Mouse (Mus musculus): ENCODE data around the gene BC107364. TPM values are rescaled to one million over a fixed set of nuclear protein-coding genes. Genes with fewer than 3 reads are reported as not detected.
"Not testable (repeated sequence)": the region's sequence is repeated elsewhere in the genome, so short reads cannot be mapped to it uniquely, and the experiment has no call there.

BC107364 gene
- polyA plus RNA-seq, 1 experiment from 2014 or later, result not detected

- not testable (repeated sequence) for ATAC-seq (ENCODE audit: low FRiP score, low TSS enrichment); H3K4me3 ChIP-seq (replicated peaks; ENCODE audit: low read depth, low read length); H3K4me1 ChIP-seq (ENCODE audit: control insufficient read depth, insufficient read depth, low read length); DNase-seq; H3K9me3 ChIP-seq (ENCODE audit: control insufficient read depth, low read length); H3K36me3 ChIP-seq (ENCODE audit: control insufficient read depth, insufficient read depth, low read length); H3K9ac ChIP-seq (replicated peaks; ENCODE audit: low read length); H3K4me2 ChIP-seq (ENCODE audit: low read length); H3K27ac ChIP-seq (replicated peaks; ENCODE audit: low read depth, low read length)
- peaks cover 19% of the 10 kb centered on the region; the same call in 1 of the 2 replicates for H3K27me3 ChIP-seq (ENCODE audit: control insufficient read depth, insufficient read depth, low read length)
- WGBS, result 93% methylated on average over 3 of the region's 3 CpGs
These were observed 16.2 kb upstream of the BC107364 start for GRCm38 (mm10) chr3:96468335-96468734.

DNA sequence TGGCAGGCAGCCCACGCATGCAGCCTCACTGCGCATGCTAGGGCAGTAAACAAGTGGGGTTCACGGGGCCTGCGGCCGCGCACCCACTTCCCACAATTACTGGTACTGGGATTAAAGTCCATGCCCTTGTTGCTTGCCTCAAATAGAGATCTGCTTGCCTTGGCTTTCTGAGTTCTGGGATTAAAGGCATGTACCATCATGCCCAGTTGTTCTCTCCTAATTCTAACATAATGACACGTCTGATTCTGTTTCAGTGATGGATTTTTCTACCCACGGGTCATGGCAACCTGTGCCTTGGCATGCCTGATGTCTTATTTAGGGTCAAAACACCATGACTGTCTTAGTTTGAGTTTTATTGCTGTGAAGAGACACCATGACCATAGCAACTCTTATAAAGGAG, 15.5 kb upstream of the BC107364 start:
- Histone ChIP-seq H3K27me3 (ENCODE audit: control insufficient read depth, insufficient read depth, low read length) (peaks cover 18% of the 10 kb centered on the region; the same call in 1 of the 2 replicates), H3K4me2 (ENCODE audit: low read length) (no peak overlapping the region), H3K4me1 (ENCODE audit: control insufficient read depth, insufficient read depth, low read length) (no peaks in the 10 kb centered on the region), H3K27ac (replicated peaks; ENCODE audit: low read depth, low read length) (no peak overlapping the region), H3K4me3 (replicated peaks; ENCODE audit: low read depth, low read length) (no peak overlapping the region), H3K9me3 (ENCODE audit: control insufficient read depth, low read length) (no peaks in the 10 kb centered on the region), H3K9ac (replicated peaks; ENCODE audit: low read length) (no peak overlapping the region), H3K36me3 (ENCODE audit: control insufficient read depth, insufficient read depth, low read length) (no peaks in the 10 kb centered on the region)
- ATAC-seq (ENCODE audit: low FRiP score, low TSS enrichment) (no peak), DNase-seq (no peak)
- 91% methylated on average over 8 of the region's 8 CpGs for WGBS

DNA sequence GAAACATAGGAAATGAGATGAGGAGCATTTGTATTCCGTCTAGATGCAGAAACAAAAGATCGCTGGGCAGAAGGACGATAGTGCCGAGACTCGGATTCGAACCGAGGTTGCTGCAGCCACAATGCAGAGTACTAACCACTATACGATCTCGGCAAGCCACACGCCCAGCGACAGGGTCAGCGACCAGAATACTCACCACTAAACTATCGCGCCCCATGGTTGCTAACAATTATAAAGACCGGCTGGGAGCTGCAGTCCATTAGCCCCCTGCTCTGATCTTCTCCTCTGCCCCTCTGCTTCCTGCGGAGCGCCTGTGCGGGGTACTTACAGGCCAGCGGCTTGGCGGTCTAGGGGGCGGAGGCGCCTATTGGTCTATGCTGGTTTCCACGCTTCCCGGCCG, 11.8 kb upstream of the BC107364 start:
- H3K9ac ChIP-seq (replicated peaks; ENCODE audit: low read length), result no peak overlapping the region
- H3K4me1 ChIP-seq (ENCODE audit: control insufficient read depth, insufficient read depth, low read length), result no peaks in the 10 kb centered on the region
- H3K9me3 ChIP-seq (ENCODE audit: control insufficient read depth, low read length), result no peaks in the 10 kb centered on the region
- H3K27me3 ChIP-seq (ENCODE audit: control insufficient read depth, insufficient read depth, low read length), result peaks cover 16% of the 10 kb centered on the region; the same call in 1 of the 2 replicates
- H3K36me3 ChIP-seq (ENCODE audit: control insufficient read depth, insufficient read depth, low read length), result no peaks in the 10 kb centered on the region
- no peak for ATAC-seq (ENCODE audit: low FRiP score, low TSS enrichment)
- no peak overlapping the region for H3K4me3 ChIP-seq (replicated peaks; ENCODE audit: low read depth, low read length)
- peak; percentile 41 for DNase-seq
- no peak overlapping the region for H3K4me2 ChIP-seq (ENCODE audit: low read length)
- WGBS, result 4% methylated on average over 25 of the region's 25 CpGs
- no peak overlapping the region for H3K27ac ChIP-seq (replicated peaks; ENCODE audit: low read depth, low read length)

- ATAC-seq (ENCODE audit: low FRiP score, low TSS enrichment); H3K9me3 ChIP-seq (ENCODE audit: control insufficient read depth, low read length): not testable (repeated sequence)
These were observed 8.4 kb upstream of the BC107364 start for GRCm38 (mm10) chr3:96460568-96460870.

DNA sequence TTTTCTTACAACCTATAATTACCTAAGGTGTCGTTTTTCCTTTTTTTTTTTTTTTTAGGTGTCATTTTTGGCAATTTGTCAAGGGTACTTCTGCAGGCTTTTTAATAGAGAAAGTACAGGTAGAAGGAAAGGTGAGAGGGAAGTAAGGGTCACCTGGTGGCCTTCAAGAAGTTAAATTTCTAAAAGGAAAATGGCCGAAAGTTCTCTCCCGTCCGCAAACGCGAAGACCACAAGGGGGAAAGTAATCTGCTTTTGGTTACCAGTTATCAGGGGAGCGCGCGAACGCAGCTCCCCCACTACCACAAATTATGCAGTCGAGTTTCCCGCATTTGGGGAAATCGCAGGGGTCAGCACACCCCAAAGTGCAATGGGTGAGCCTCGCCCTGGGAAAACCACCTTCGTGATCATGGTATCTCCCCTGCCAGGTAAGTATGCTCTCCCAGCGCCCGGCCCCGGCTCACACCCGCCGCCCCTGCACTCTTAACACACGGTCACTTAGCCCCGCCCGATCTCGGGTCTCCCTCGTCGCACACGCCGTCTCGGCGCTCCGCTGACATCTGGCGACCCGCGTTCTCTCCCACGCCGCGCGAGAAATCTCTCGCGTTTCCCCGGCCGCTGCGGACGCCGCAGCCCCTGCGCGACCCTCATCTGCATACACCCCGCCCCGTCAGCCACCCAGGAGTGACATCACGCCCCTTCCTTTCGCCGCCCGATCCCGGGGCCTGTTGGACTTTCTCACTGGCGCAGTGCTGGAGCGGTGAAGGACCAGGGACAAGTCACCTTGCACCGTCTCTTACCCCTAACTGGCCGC, 7.9 kb upstream of the BC107364 start:
- not testable (repeated sequence) for H3K4me1 ChIP-seq (ENCODE audit: control insufficient read depth, insufficient read depth, low read length); H3K4me2 ChIP-seq (ENCODE audit: low read length); H3K9ac ChIP-seq (replicated peaks; ENCODE audit: low read length); DNase-seq; H3K4me3 ChIP-seq (replicated peaks; ENCODE audit: low read depth, low read length); H3K9me3 ChIP-seq (ENCODE audit: control insufficient read depth, low read length); H3K27ac ChIP-seq (replicated peaks; ENCODE audit: low read depth, low read length); H3K36me3 ChIP-seq (ENCODE audit: control insufficient read depth, insufficient read depth, low read length)
- H3K27me3 ChIP-seq (ENCODE audit: control insufficient read depth, insufficient read depth, low read length), result peaks cover 14% of the 10 kb centered on the region
- peak; percentile 82 for ATAC-seq (ENCODE audit: low FRiP score, low TSS enrichment)
- 0% methylated on average over 1 of the region's 58 CpGs for WGBS

More at GRCm38 (mm10) chr3:96460568-96460870, 8.4 kb upstream of the BC107364 start:
- H3K4me2 ChIP-seq (ENCODE audit: low read length); H3K9ac ChIP-seq (replicated peaks; ENCODE audit: low read length); DNase-seq; H3K27ac ChIP-seq (replicated peaks; ENCODE audit: low read depth, low read length); H3K4me1 ChIP-seq (ENCODE audit: control insufficient read depth, insufficient read depth, low read length); H3K4me3 ChIP-seq (replicated peaks; ENCODE audit: low read depth, low read length); H3K36me3 ChIP-seq (ENCODE audit: control insufficient read depth, insufficient read depth, low read length): not testable (repeated sequence)
- WGBS, result no CpG with 5 or more reads among the region's 19 CpGs
- peaks cover 14% of the 10 kb centered on the region; the same call in 1 of the 2 replicates for H3K27me3 ChIP-seq (ENCODE audit: control insufficient read depth, insufficient read depth, low read length)

- H3K36me3 ChIP-seq (ENCODE audit: control insufficient read depth, insufficient read depth, low read length); H3K9me3 ChIP-seq (ENCODE audit: control insufficient read depth, low read length); ATAC-seq (ENCODE audit: low FRiP score, low TSS enrichment); H3K4me1 ChIP-seq (ENCODE audit: control insufficient read depth, insufficient read depth, low read length); H3K9ac ChIP-seq (replicated peaks; ENCODE audit: low read length); H3K4me3 ChIP-seq (replicated peaks; ENCODE audit: low read depth, low read length); H3K27ac ChIP-seq (replicated peaks; ENCODE audit: low read depth, low read length); H3K4me2 ChIP-seq (ENCODE audit: low read length); DNase-seq: not testable (repeated sequence)
- WGBS, result no CpG with 5 or more reads among the region's 48 CpGs
- H3K27me3 ChIP-seq (ENCODE audit: control insufficient read depth, insufficient read depth, low read length), result peaks cover 13% of the 10 kb centered on the region
These were observed 6.9 kb upstream of the BC107364 start for GRCm38 (mm10) chr3:96458886-96459439.

- H3K9ac ChIP-seq (replicated peaks; ENCODE audit: low read length); ATAC-seq (ENCODE audit: low FRiP score, low TSS enrichment); DNase-seq: not testable (repeated sequence)
These were observed 5.9 kb upstream of the BC107364 start for GRCm38 (mm10) chr3:96458008-96458407.

DNA sequence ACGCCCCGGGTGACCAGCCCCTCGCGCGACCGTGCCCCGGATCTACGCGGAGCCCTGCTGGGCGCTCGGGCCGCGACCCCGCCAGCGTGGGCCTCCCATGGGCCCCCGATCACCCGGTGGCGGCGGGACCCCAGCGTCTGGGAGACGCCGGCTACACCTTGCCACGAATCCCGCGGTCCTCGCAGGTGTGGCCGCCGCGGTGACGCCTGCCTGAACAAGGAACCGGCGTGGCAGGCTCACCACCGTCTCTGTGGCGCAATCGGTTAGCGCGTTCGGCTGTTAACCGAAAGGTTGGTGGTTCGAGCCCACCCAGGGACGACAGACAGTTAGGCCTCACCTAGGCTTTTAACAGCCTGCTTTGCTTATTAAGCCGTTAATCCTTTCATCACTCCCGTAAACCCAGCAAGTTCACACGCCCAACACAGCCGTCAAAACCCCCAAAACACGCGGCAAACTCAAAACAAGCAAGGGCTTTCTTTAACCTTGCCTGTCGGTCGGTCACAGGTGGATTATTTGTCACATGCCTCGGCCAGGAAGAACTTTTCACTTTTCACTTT, 847 bp downstream of the BC107364 start:
- not testable (repeated sequence) for H3K9ac ChIP-seq (replicated peaks; ENCODE audit: low read length); H3K4me1 ChIP-seq (ENCODE audit: control insufficient read depth, insufficient read depth, low read length); H3K36me3 ChIP-seq (ENCODE audit: control insufficient read depth, insufficient read depth, low read length); DNase-seq; H3K9me3 ChIP-seq (ENCODE audit: control insufficient read depth, low read length); H3K27ac ChIP-seq (replicated peaks; ENCODE audit: low read depth, low read length); H3K4me2 ChIP-seq (ENCODE audit: low read length); ATAC-seq (ENCODE audit: low FRiP score, low TSS enrichment); H3K4me3 ChIP-seq (replicated peaks; ENCODE audit: low read depth, low read length)
- no CpG with 5 or more reads among the region's 50 CpGs for WGBS
- H3K27me3 ChIP-seq (ENCODE audit: control insufficient read depth, insufficient read depth, low read length), result peaks cover 11% of the 10 kb centered on the region

More at GRCm38 (mm10) chr3:96458008-96458407, 5.9 kb upstream of the BC107364 start:
- H3K27ac ChIP-seq (replicated peaks; ENCODE audit: low read depth, low read length); H3K4me2 ChIP-seq (ENCODE audit: low read length); H3K4me3 ChIP-seq (replicated peaks; ENCODE audit: low read depth, low read length); H3K9me3 ChIP-seq (ENCODE audit: control insufficient read depth, low read length); H3K4me1 ChIP-seq (ENCODE audit: control insufficient read depth, insufficient read depth, low read length); H3K36me3 ChIP-seq (ENCODE audit: control insufficient read depth, insufficient read depth, low read length): not testable (repeated sequence)
- no CpG with 5 or more reads among the region's 53 CpGs for WGBS
- H3K27me3 ChIP-seq (ENCODE audit: control insufficient read depth, insufficient read depth, low read length), result peaks cover 11% of the 10 kb centered on the region

DNA sequence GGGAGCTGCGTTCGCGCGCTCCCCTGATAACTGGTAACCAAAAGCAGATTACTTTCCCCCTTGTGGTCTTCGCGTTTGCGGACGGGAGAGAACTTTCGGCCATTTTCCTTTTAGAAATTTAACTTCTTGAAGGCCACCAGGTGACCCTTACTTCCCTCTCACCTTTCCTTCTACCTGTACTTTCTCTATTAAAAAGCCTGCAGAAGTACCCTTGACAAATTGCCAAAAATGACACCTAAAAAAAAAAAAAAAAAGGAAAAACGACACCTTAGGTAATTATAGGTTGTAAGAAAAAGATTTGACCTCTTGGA, 1.6 kb downstream of the BC107364 start:
- 0% methylated on average over 1 of the region's 10 CpGs for WGBS
- H3K4me2 ChIP-seq (ENCODE audit: low read length); ATAC-seq (ENCODE audit: low FRiP score, low TSS enrichment); H3K9me3 ChIP-seq (ENCODE audit: control insufficient read depth, low read length); H3K36me3 ChIP-seq (ENCODE audit: control insufficient read depth, insufficient read depth, low read length); H3K27ac ChIP-seq (replicated peaks; ENCODE audit: low read depth, low read length); H3K9ac ChIP-seq (replicated peaks; ENCODE audit: low read length); H3K4me3 ChIP-seq (replicated peaks; ENCODE audit: low read depth, low read length); H3K4me1 ChIP-seq (ENCODE audit: control insufficient read depth, insufficient read depth, low read length); DNase-seq: not testable (repeated sequence)
- peaks cover 15% of the 10 kb centered on the region for H3K27me3 ChIP-seq (ENCODE audit: control insufficient read depth, insufficient read depth, low read length)
